Mouse (Mus musculus): Measurements from ENCODE around the gene Cst6. TPM values are rescaled to one million over a fixed set of nuclear protein-coding genes. Genes with fewer than 3 reads are reported as not detected.

Cst6 gene
- total and polyA plus RNA-seq, 3 experiments, result 0.05 TPM; not detected in 2

DNA sequence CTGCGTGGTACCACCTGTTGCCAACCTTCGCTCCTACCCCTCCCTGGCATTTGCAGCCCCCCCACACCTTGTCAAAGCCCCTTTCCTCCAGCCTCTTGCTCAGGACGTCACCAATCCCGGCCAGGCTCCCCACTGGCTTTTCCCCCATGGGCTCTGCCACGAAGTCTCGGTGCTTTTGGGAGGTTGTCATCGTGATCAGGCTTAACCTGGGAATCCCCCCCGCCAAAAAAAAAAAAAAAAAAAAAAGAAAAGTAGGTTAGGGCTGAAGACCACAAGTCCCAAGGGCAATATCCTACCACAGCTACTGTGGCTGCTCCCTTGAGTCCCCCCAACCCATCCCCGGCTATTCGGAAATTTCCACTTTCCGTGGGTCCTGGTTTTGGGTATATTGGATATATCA lies 16.4 kb upstream of the Cst6 start:
- ATAC-seq (ENCODE audit: extremely low read depth, insufficient number of reproducible peaks, low FRiP score, poor library complexity, severe bottlenecking), result no peak
- Histone ChIP-seq H3K9me3 (replicated peaks) (no peaks in the 10 kb centered on the region), H3K4me1 (ENCODE audit: insufficient read depth, low read depth, low read length) (peaks cover 40% of the 10 kb centered on the region), H3K36me3 (replicated peaks) (peaks cover 67% of the 10 kb centered on the region), H3K4me3 (ENCODE audit: low read depth, low read length) (peak overlapping the region; percentile 100), H3K27me3 (ENCODE audit: insufficient read depth, low read length) (no peaks in the 10 kb centered on the region)
- no peak for TF ChIP-seq GATA2 (IDR thresholded peaks at IDR 0.05; ENCODE audit: borderline replicate concordance, low read depth, low read length)
- TF ChIP-seq TAL1 (conservative IDR thresholded peaks at IDR 0.05; ENCODE audit: low read depth, low read length), result no peak
- TF ChIP-seq CTCF (IDR thresholded peaks at IDR 0.05; ENCODE audit: low read depth, low read length), result no peak
- no peak for TF ChIP-seq GATA1 (IDR thresholded peaks at IDR 0.05; ENCODE audit: borderline replicate concordance, low read length)
- TF ChIP-seq POLR2AphosphoS5 (IDR thresholded peaks at IDR 0.05; ENCODE audit: insufficient replicate concordance, low read depth, low read length), result no peak
- DNase-seq (ENCODE audit: low spot score), result no peak

DNA sequence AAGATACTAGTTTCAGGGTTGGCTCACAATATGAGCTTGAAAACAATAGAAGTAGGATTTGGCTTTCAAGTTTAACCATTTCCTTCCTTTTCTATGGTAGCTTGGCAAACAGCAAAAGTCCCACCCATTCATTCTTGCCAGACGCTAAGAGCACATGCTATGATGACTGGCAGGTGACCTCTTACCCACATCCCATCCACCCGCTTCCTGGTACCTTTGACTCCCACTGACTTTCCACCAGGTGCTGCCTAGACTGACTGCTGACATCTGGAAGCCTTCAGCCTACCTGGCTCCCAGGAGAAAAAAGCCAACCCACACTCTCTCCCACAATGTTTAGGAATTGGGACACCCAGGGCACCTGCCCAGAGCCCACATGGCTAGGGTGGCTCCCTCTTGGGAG lies 14.8 kb upstream of the Cst6 start:
- Histone ChIP-seq H3K27me3 (ENCODE audit: insufficient read depth, low read length) (no peaks in the 10 kb centered on the region), H3K4me3 (ENCODE audit: low read depth, low read length) (no peak overlapping the region), H3K36me3 (replicated peaks) (peaks cover 57% of the 10 kb centered on the region), H3K4me1 (ENCODE audit: insufficient read depth, low read depth, low read length) (peaks cover 33% of the 10 kb centered on the region), H3K9me3 (replicated peaks) (no peaks in the 10 kb centered on the region)
- no peak for TF ChIP-seq GATA1 (IDR thresholded peaks at IDR 0.05; ENCODE audit: borderline replicate concordance, low read length)
- no peak for TF ChIP-seq POLR2AphosphoS5 (IDR thresholded peaks at IDR 0.05; ENCODE audit: insufficient replicate concordance, low read depth, low read length)
- no peak for TF ChIP-seq CTCF (IDR thresholded peaks at IDR 0.05; ENCODE audit: low read depth, low read length)
- TF ChIP-seq GATA2 (IDR thresholded peaks at IDR 0.05; ENCODE audit: borderline replicate concordance, low read depth, low read length), result no peak
- no peak for TF ChIP-seq TAL1 (conservative IDR thresholded peaks at IDR 0.05; ENCODE audit: low read depth, low read length)
- no peak for ATAC-seq (ENCODE audit: extremely low read depth, insufficient number of reproducible peaks, low FRiP score, poor library complexity, severe bottlenecking)
- DNase-seq (ENCODE audit: low spot score), result no peak

DNA sequence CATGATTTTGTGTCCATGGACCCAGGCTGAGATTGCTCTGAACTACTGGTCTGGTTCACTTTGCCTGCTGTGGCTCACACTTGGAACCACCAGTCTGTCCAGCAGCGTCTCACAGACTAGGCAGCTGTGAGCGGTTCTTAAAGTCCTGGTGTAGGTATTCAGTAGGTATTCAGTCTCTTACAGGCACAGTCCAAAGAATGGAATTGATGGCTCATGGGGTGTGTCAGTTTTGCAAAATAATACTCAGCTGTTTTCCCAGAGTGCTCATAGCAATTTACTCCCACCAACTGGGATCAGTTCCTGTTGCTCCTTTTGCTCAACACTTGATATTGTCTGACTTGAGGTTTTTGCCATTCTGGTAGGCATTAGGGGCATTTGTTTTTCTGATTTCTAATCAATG lies 12.8 kb upstream of the Cst6 start:
- Histone ChIP-seq H3K36me3 (replicated peaks) (peaks cover 46% of the 10 kb centered on the region), H3K4me1 (ENCODE audit: insufficient read depth, low read depth, low read length) (peaks cover 23% of the 10 kb centered on the region), H3K27me3 (ENCODE audit: insufficient read depth, low read length) (no peaks in the 10 kb centered on the region), H3K4me3 (ENCODE audit: low read depth, low read length) (no peak overlapping the region), H3K9me3 (replicated peaks) (no peaks in the 10 kb centered on the region)
- DNase-seq (ENCODE audit: low spot score) (no peak), ATAC-seq (ENCODE audit: extremely low read depth, insufficient number of reproducible peaks, low FRiP score, poor library complexity, severe bottlenecking) (no peak)
- TF ChIP-seq TAL1 (conservative IDR thresholded peaks at IDR 0.05; ENCODE audit: low read depth, low read length) (no peak), GATA1 (IDR thresholded peaks at IDR 0.05; ENCODE audit: borderline replicate concordance, low read length) (no peak), POLR2AphosphoS5 (IDR thresholded peaks at IDR 0.05; ENCODE audit: insufficient replicate concordance, low read depth, low read length) (no peak), CTCF (IDR thresholded peaks at IDR 0.05; ENCODE audit: low read depth, low read length) (no peak), GATA2 (IDR thresholded peaks at IDR 0.05; ENCODE audit: borderline replicate concordance, low read depth, low read length) (no peak)

DNA sequence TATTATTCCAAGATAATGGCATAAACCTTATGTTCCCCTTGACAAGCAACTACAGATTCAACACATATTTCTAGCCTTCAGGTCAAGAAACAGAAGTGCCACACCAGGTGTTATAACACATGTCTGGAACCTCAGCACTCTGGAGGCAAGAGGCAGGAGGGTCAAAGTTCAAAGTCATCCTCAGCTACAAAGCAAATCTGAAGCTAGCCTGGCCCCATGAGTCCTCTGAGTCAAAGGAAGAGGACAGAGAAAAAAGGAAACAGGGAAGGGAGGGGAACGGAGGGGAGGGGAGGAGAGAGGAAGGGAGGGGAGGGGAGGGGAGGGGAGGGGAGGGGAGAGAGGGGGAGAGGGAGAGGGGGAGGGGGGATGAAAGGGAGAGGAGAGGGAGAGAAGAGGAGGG lies 6.7 kb upstream of the Cst6 start:
- ATAC-seq (ENCODE audit: extremely low read depth, insufficient number of reproducible peaks, low FRiP score, poor library complexity, severe bottlenecking) (no peak), DNase-seq (ENCODE audit: low spot score) (no peak)
- Histone ChIP-seq H3K36me3 (replicated peaks) (peaks cover 9% of the 10 kb centered on the region), H3K27me3 (ENCODE audit: insufficient read depth, low read length) (peaks cover 24% of the 10 kb centered on the region), H3K9me3 (replicated peaks) (no peaks in the 10 kb centered on the region), H3K4me3 (ENCODE audit: low read depth, low read length) (no peak overlapping the region), H3K4me1 (ENCODE audit: insufficient read depth, low read depth, low read length) (peaks cover 9% of the 10 kb centered on the region; the same call in 1 of the 2 replicates)
- no peak for TF ChIP-seq POLR2AphosphoS5 (IDR thresholded peaks at IDR 0.05; ENCODE audit: insufficient replicate concordance, low read depth, low read length)
- no peak for TF ChIP-seq GATA1 (IDR thresholded peaks at IDR 0.05; ENCODE audit: borderline replicate concordance, low read length)
- no peak for TF ChIP-seq TAL1 (conservative IDR thresholded peaks at IDR 0.05; ENCODE audit: low read depth, low read length)
- no peak for TF ChIP-seq CTCF (IDR thresholded peaks at IDR 0.05; ENCODE audit: low read depth, low read length)
- TF ChIP-seq GATA2 (IDR thresholded peaks at IDR 0.05; ENCODE audit: borderline replicate concordance, low read depth, low read length), result no peak

DNA sequence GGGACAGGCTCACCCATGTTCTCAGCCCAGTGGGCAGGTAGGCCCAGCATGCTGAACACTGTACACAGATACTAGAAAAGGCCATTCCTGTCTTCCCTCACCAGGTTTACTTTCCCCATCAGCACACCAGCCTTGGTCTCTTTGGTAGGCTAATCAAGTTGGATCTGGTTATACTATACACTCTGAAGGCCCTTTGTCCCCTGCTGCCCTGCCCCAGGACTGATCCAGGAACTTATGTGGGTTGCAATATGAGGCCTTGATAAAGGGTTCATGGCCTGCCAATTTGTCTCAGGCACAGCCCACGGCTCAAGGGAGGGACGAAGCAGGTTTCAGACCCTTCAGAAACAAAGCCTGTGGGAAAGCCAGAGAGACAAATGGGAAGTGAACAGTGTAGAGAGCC lies 4.2 kb upstream of the Cst6 start:
- Histone ChIP-seq H3K27me3 (ENCODE audit: insufficient read depth, low read length) (peaks cover 41% of the 10 kb centered on the region), H3K36me3 (replicated peaks) (no peaks in the 10 kb centered on the region), H3K4me1 (ENCODE audit: insufficient read depth, low read depth, low read length) (peaks cover 13% of the 10 kb centered on the region; the same call in 1 of the 2 replicates), H3K9me3 (replicated peaks) (no peaks in the 10 kb centered on the region), H3K4me3 (ENCODE audit: low read depth, low read length) (no peak overlapping the region)
- DNase-seq (ENCODE audit: low spot score) (no peak), ATAC-seq (ENCODE audit: extremely low read depth, insufficient number of reproducible peaks, low FRiP score, poor library complexity, severe bottlenecking) (no peak)
- TF ChIP-seq GATA2 (IDR thresholded peaks at IDR 0.05; ENCODE audit: borderline replicate concordance, low read depth, low read length), result no peak
- no peak for TF ChIP-seq POLR2AphosphoS5 (IDR thresholded peaks at IDR 0.05; ENCODE audit: insufficient replicate concordance, low read depth, low read length)
- no peak for TF ChIP-seq GATA1 (IDR thresholded peaks at IDR 0.05; ENCODE audit: borderline replicate concordance, low read length)
- no peak for TF ChIP-seq CTCF (IDR thresholded peaks at IDR 0.05; ENCODE audit: low read depth, low read length)
- no peak for TF ChIP-seq TAL1 (conservative IDR thresholded peaks at IDR 0.05; ENCODE audit: low read depth, low read length)

DNA sequence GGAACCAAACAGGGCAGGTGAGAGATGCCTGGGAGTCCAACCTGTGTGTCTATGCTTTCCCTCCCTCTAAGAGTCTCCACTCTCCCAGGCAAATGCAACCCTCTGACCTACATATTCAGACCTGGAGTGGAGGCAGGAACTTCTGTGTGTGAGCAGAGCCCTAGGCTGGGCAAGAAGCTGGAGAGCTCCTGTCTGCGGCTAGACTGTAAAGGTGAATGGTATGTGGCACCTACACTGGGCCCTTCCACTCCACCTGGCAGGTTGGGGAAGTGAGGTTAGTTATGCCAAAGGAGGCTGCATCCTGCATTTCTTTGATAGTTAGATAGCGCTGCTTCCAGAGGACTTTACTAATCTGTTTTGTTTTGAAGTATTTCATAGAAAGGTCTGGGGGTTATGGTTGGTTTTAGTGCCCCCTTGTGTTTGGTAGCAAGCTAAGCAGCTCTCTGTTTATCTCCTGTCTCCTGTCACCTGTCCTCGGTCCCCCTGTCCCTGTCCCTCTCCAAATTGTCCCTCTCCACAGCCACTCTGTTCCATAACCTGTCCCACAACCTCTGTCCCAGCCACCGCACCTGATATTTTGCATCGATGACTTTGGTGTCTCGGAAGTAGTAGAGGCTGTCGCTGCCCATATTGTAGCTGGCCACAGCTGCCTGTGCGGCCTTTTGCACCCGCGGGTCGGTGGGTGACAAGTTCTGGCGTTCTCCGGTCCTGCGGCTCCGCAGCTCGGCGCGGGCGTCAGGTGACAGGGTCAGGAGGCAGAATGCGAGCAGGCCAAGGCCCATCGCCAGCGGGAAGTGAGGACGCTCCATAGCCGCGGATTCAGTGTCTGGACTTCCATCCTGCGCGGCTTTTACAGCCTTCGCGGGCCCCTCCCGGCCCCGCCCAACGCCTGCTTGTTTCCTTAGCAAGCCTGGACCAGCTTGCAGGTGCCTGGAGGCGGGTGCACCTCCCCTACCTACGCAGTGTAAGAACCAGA lies 560 bp downstream of the Cst6 start:
- DNase-seq (ENCODE audit: low spot score) (peak; percentile 30), ATAC-seq (ENCODE audit: extremely low read depth, insufficient number of reproducible peaks, low FRiP score, poor library complexity, severe bottlenecking) (no peak)
- TF ChIP-seq POLR2AphosphoS5 (IDR thresholded peaks at IDR 0.05; ENCODE audit: insufficient replicate concordance, low read depth, low read length) (no peak), CTCF (IDR thresholded peaks at IDR 0.05; ENCODE audit: low read depth, low read length) (no peak), GATA1 (IDR thresholded peaks at IDR 0.05; ENCODE audit: borderline replicate concordance, low read length) (no peak), GATA2 (IDR thresholded peaks at IDR 0.05; ENCODE audit: borderline replicate concordance, low read depth, low read length) (no peak), TAL1 (conservative IDR thresholded peaks at IDR 0.05; ENCODE audit: low read depth, low read length) (no peak)
- peaks cover 70% of the 10 kb centered on the region for H3K27me3 ChIP-seq (ENCODE audit: insufficient read depth, low read length)
- no peak overlapping the region for H3K4me3 ChIP-seq (ENCODE audit: low read depth, low read length)
- peaks cover 4% of the 10 kb centered on the region; the same call in 1 of the 2 replicates for H3K4me1 ChIP-seq (ENCODE audit: insufficient read depth, low read depth, low read length)
- no peaks in the 10 kb centered on the region for H3K9me3 ChIP-seq (replicated peaks)
- H3K36me3 ChIP-seq (replicated peaks), result no peaks in the 10 kb centered on the region

Measured in G1E (cell line).